Mouse (Mus musculus): ENCODE measurements around the gene Toe1.

Gene Toe1

DNA sequence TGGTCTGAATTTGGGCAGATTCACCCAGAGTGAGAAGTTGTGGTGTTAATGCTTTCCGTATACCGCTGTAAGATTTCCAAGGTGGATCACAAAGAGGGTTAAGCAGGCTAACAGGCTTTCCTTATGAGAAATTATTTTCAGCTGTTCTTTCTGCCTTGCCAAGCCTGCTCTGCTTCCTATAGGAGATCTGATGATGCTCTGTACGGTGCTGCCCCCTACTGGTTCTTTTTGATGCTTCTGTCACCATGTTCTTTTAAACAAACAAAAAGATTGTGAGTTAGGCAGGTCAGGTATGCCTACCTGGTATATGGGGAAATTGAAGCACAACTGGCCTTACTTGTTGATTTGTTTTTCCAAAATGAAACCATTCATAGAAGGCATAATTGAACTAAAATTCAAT, 18.5 kb downstream of the Toe1 start:
- peak; percentile 74 to 89 for DNase-seq

DNA sequence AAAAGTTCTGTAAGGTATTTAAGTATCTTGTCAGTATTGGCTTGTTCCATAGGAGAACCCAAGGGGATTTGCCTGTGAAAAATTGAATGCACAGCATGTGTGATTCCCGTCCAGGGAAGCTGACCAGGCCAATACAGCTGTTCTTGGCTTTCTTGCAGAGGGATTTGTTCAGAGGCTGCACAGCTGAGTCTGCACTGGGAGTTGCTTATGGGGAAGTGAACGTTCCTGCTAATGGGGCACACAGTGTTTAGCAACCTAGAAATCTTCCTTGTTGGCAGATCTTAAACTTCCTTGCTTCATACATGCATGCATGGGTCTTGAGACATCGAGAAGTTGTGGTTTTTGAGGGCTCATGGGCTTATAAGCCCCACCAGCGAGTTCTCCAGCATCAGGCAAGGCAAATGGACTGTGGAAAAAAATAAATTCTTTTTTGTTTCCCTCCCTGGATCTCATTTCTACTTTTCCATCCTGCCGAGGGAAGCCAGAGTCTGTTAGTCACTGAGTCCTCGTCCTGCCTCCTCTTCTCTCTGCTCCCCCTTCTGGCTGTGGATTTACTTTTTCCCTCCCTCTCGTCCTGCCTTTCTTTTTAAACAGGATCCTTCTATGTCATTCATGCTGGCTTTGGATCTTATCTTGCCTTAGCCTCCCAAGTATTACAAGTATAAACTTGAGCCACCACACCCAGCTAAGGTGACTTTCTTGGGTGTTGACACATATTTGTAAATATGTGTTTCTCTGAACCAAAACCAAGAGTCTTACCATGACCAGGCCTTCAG, 19.3 kb downstream of the Toe1 start:
- peak in 1 of 2 experiments; percentile 24 for DNase-seq

DNA sequence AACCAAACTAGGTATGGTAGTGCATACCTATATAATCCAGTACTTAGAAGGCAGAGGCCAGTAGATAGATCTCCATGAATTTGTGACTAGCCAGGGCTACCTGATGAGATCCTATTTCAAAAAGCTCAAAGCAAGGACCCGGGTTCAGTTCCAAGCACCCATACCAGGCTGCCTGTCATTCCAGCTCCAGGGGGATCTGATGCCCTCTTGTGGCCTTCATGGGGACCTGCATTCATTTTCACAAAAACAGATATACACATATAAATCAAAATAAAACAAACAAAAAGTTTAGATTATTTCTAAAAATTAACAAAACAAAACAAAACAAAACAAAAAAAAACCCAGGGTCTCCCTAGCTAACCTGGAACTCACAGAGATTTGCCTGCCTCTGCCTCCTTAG, 20.9 kb downstream of the Toe1 start:
- DNase-seq = no peak

DNA sequence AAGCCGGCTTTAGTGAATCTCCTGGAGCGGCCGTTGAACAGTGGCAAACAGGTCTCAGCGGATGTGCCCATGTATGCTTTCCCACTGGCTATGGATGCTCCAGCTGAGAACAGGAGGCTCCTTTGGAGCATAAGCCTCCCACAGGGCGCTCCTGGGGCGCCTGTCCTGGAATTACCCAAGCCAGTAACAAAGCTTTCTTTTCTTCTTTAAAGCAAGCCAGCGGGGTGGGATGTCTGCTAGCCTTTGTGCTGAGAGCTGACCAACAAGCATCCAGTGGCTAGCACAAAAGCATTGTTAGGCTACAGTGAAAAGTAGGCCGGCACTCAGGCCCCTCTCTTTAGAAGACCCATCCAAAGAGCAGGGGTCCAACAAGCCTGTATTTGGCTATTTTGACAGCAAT, 25.3 kb downstream of the Toe1 start:
- DNase-seq = no peak

DNA sequence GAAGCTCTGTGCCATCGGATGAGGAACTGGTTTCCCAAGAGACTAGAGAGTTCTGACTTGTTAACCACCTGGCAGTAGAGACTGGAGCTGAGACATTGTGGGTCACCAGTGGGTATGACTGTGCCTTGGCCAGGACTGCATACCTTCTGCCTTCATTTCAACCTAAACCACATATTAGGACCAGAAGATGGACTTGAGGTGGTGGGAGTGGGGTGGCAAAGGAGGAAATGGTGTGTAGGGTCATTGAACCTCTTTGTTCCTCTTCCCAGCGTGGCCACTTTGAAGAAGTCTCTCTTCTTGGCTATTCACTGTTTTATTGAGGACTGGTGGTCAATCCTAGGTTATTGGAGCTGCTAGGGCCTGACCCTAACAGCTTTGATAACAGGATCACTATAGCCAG, 26.1 kb downstream of the Toe1 start:
- no peak for DNase-seq

DNA sequence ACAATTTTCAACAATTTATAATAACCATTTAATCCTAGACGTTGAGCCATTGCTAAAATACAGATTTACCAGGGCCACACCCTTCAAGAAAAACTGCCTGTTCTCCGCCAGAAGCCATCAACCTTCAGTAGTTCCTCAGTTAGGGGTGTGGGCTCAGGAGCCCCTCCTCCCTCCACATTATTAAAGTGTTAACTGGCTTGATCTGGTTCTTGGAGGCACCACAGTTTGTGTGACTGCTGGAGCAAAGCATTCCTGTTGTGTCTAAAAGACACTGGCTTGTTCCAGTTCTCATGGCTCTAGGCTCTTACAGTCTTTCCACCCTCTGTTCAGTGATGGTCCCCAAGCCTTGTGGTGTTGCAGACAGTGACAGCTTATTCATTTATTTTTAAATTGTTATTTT, 26.9 kb downstream of the Toe1 start:
- no peak for DNase-seq

DNA sequence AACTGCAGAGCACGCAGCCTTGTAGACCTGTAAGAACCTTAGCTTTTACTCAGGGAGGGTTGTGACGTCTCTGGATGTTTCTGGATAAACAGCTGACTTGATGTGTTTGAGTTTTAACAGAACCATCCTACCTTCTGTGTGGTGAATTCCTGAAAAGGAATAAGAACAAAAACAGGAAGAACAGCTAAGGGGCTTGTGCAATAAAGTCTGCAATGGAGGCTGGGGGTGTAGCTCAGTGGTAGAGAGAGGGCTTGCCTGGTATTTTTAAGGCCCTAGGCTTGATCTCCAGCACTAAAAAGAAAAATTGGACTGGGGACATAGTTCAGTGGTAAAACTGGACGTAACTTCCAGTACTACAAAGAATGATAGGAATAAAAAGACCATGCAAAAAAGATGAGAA, 30.4 kb downstream of the Toe1 start:
- DNase-seq = no peak

DNA sequence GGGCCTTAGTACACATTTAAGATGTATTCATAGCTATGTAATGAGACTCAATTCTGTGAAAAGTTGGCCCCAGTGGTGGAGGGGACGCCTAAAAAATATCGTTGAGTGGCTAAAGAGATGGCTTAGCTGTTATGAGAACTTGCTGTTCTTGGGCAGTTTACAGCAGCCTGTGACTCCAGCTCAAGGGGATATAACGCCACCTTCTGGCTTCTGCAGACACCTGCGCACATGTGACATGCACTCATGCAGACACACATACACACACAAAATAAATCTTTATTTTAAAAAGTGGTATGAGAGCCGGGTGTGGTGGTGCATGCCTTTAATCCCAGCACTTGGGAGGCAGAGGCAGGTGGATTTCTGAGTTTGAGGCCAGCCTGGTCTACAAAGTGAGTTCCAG, 31.0 kb downstream of the Toe1 start:
- no peak for DNase-seq

DNA sequence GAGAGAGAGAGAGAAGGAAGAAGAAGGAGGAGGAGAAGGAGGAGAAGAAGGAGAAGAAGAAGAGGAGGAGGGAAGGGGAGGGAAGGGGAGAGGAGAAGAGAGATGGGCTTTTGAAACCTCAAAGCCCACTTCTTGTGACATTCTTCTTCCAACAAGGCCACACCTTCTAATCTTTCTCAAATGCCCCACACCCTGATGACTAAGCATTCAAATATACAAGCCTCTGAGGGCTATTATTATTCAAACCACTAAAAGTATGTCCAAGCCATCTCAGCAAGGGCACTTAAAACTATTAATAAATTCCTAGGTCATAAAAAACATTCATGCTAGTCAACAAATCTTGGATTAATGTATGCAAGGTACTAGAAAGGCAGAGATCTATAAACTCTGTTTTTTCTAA, 38.4 kb downstream of the Toe1 start:
- peak in 1 of 2 experiments; percentile 26 for DNase-seq

DNA sequence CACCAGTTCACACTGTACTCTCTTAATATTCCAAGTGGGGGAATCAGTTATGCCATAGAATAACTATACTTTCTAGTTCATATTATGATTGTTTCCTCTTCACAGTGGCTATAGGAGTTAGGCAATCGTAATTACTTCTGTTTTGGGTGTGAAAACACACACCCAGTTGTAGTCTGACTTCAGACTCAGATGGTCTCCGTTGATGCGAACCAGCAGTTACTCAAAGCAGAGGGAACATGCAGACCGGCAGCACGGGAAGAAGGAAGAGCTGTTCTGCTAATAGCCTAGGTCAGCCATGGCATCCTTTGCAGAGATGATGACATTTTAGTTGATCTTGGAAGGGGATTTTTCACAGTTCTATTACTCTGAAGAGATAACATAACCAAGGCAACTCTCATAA, 38.9 kb downstream of the Toe1 start:
- DNase-seq = no peak

DNA sequence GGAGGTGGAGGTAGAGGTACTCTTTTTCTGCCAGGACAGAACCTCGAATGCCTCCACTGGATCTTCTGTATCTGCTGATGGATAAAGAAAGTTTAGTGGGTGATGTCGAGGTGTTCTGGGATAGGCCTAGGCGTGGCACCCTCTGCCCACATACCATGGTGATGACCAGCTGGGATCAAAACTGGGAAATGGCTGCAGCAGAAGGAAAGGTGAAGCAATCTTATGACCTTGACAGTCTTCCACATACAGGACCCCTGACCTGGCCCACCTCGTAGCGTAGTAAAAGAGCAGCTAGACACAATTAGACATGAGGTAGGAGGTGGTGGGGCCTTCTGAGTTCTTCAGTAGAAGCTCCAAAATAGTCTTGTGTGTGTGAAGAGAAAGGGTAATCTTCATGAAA, 43.4 kb downstream of the Toe1 start:
- DNase-seq = no peak

DNA sequence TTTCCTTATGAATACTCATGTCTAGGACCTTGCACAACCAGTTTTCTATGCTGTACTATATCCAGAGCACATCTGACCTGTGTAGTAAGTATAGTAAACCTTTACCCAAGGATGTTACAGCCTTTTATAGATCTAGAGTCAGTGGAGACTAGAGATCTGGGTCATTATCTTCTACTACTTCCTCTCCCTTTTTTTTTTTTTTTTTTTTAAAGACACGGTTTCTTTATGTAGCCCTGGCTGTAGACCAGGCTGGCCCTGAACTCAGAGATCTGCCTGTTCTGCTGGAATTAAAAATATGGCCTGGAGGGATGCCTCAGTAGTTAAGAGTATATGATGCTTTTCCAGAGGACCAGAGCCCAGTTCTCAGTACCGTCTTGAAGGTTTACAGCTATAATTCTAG, 45.5 kb downstream of the Toe1 start:
- DNase-seq = no peak

DNA sequence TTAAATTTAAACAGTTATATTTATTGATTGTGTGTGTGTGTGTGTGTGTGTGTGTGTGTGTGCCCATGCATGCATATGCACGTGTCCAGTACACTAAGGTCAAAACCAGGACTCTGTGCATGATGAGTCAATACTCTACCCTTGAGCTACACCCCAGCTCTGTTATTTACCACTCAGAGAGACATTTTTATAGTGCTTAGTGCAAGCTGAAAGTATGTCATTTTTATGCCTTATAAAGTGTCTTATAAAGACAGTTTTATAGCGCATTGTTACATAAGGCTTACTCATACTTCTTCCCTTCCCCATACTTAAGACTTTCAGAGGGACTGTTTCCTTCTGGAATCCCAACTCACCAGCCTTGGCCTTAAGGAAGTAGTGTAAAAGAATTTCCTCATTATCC, 57.7 kb downstream of the Toe1 start:
- no peak for DNase-seq
